34 mouse cellular contexts compared by ENCODE assay signal in the genomic region with DNA sequence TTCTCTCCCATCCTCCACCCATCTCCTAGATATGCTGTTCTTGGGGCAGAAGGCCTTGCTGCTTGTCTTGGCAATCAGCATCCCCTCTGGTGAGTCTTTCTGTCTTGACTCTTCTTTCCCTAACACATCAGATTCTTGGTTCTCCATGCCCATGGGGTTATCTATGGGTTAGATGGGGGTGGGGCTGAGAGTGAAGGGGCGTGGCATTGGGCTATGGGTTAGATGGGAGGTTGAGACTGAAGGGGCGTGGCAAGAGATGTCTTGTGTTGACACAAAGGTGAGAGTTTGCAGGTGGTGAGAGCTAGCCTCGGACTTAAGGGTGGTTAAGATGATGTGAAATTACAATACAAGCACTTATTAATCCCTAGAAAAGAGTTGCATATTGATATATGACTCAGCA. TPM values are rescaled to one million over a fixed set of nuclear protein-coding genes. Genes with fewer than 3 reads are reported as not detected.
DNase-seq lines count a peak whose midpoint lies in the region; ATAC-seq and TF ChIP-seq lines count a peak whose summit lies in the region.
"Had no signal": no experiment of that assay in that cellular context is flagged by ENCODE, and none has a peak within 500 bp of the region (broad histone marks: within the 10 kb centered on the region; RNA-seq: fewer than 3 reads in every experiment).

No protein-coding gene starts in this region.

- peak overlapping the region; percentile 30 for H3K4me2 ChIP-seq in heart, embryonic 13.5 days
- peak overlapping the region; percentile 33 for H3K4me2 ChIP-seq in heart, postnatal 0 days (ENCODE audit: low read depth, low read length)
- no peak overlapping the region for H3K4me2 ChIP-seq in heart, embryonic 12.5 days
- peak overlapping the region; percentile 34 for H3K4me2 ChIP-seq in stomach, postnatal 0 days (replicated peaks; ENCODE audit: low read depth)
- H3K4me2 ChIP-seq: embryonic facial prominence, embryonic 12.5 days; embryonic facial prominence, embryonic 15.5 days; hindbrain, embryonic 14.5 days had no signal

- no peak for TF ChIP-seq EP300 in heart, postnatal 0 days (IDR thresholded peaks at IDR 0.05; ENCODE audit: low read depth)
- no peak for TF ChIP-seq EP300 in stomach, postnatal 0 days (optimal IDR thresholded peaks at IDR 0.05)

- H3K27ac ChIP-seq in gastrocnemius, adult 2 months, result peak overlapping the region; percentile 82
- no peak overlapping the region for H3K27ac ChIP-seq in heart, embryonic 13.5 days (replicated peaks)
- no peak overlapping the region for H3K27ac ChIP-seq in heart, postnatal 0 days (ENCODE audit: low read depth)
- no peak overlapping the region for H3K27ac ChIP-seq in heart, embryonic 12.5 days (ENCODE audit: poor library complexity, severe bottlenecking)
- H3K27ac ChIP-seq in stomach, postnatal 0 days (replicated peaks), result no peak overlapping the region
- H3K27ac ChIP-seq: embryonic facial prominence, embryonic 12.5 days; embryonic facial prominence, embryonic 15.5 days; hindbrain, embryonic 14.5 days; hindbrain, postnatal 0 days had no signal

- no peak for ATAC-seq in heart, embryonic 13.5 days (ENCODE audit: extremely low read depth, insufficient number of reproducible peaks, low FRiP score, low TSS enrichment)
- no peak for ATAC-seq in heart, postnatal 0 days (ENCODE audit: insufficient read depth, low read depth)
- no peak for ATAC-seq in heart, embryonic 12.5 days (ENCODE audit: insufficient number of reproducible peaks, low FRiP score)
- peak; percentile 38; the same call in 1 of the 2 replicates for ATAC-seq in stomach, postnatal 0 days (ENCODE audit: low FRiP score, low TSS enrichment)
- ATAC-seq: activated CD4-positive, CD25-positive, alpha-beta regulatory T cell, adult 4 months; forebrain, embryonic 14.5 days; forebrain, postnatal 0 days; hindbrain, postnatal 0 days; inflammation-experienced regulatory T-cells, adult 6 months; intestine, embryonic 16.5 days; Patski had no signal

- peaks cover 5% of the 10 kb centered on the region; the same call in 1 of the 2 replicates for H3K4me1 ChIP-seq in heart, embryonic 13.5 days
- no peaks in the 10 kb centered on the region for H3K4me1 ChIP-seq in heart, postnatal 0 days (ENCODE audit: control insufficient read depth, insufficient read depth)
- H3K4me1 ChIP-seq in heart, embryonic 12.5 days (replicated peaks), result peaks cover 8% of the 10 kb centered on the region; the same call in 1 of the 2 replicates
- H3K4me1 ChIP-seq in stomach, postnatal 0 days (replicated peaks; ENCODE audit: control insufficient read depth, insufficient read depth), result no peaks in the 10 kb centered on the region
- H3K4me1 ChIP-seq: embryonic facial prominence, embryonic 12.5 days had no signal

- DNase-seq in gastrocnemius, adult 2 months, result peak; percentile 48
- no peak for DNase-seq in gastrocnemius, postnatal 4 days (ENCODE audit: low spot score in 2 of 2)
- no peak for DNase-seq in heart, postnatal 4 days
- no peak for DNase-seq in heart, postnatal 0 days (ENCODE audit: low spot score)
- DNase-seq in stomach, postnatal 0 days (ENCODE audit: low spot score), result no peak
- DNase-seq in urinary bladder, adult 2 months (ENCODE audit: low spot score), result no peak
- DNase-seq: adrenal gland, adult 8-10 months; adrenal gland, postnatal 25 days; cerebellum, adult 11-12 months; cerebellum, adult 8-10 months; cerebellum, postnatal 14 days; forebrain, postnatal 0 days; gastrocnemius, postnatal 25 days; heart, postnatal 10 days; kidney, adult 18-20 months had no signal

- H3K4me3 ChIP-seq in gastrocnemius, adult 2 months, result peak overlapping the region; percentile 56
- H3K4me3 ChIP-seq in heart, embryonic 13.5 days, result no peak overlapping the region
- H3K4me3 ChIP-seq in heart, postnatal 0 days (ENCODE audit: low read depth, low read length), result peak overlapping the region; percentile 24; the same call in 1 of the 2 replicates
- H3K4me3 ChIP-seq in heart, embryonic 12.5 days, result no peak overlapping the region
- H3K4me3 ChIP-seq in stomach, postnatal 0 days (ENCODE audit: low read depth, low read length), result peak overlapping the region; percentile 29
- H3K4me3 ChIP-seq: embryonic facial prominence, embryonic 12.5 days; embryonic facial prominence, embryonic 15.5 days had no signal

- H3K9ac ChIP-seq in heart, embryonic 13.5 days, result no peak overlapping the region
- H3K9ac ChIP-seq in heart, postnatal 0 days (replicated peaks; ENCODE audit: low read depth, low read length), result no peak overlapping the region
- H3K9ac ChIP-seq in heart, embryonic 12.5 days, result no peak overlapping the region
- peak overlapping the region; percentile 47; the same call in 1 of the 2 replicates for H3K9ac ChIP-seq in stomach, postnatal 0 days (ENCODE audit: low read length)
- H3K9ac ChIP-seq: embryonic facial prominence, embryonic 12.5 days; embryonic facial prominence, embryonic 15.5 days; forebrain, postnatal 0 days; hindbrain, embryonic 14.5 days had no signal

- 74% methylated on average over 3 of the region's 3 CpGs for WGBS in heart, embryonic 13.5 days
- 62% methylated on average over 3 of the region's 3 CpGs for WGBS in heart, postnatal 0 days
- WGBS in heart, embryonic 12.5 days, result 68% methylated on average over 3 of the region's 3 CpGs
- 64% methylated on average over 3 of the region's 3 CpGs for WGBS in stomach, postnatal 0 days

- H3K27me3 ChIP-seq in heart, embryonic 13.5 days (replicated peaks), result no peaks in the 10 kb centered on the region
- no peaks in the 10 kb centered on the region for H3K27me3 ChIP-seq in heart, postnatal 0 days (ENCODE audit: control insufficient read depth, insufficient read depth, low read length)
- H3K27me3 ChIP-seq in heart, embryonic 12.5 days (replicated peaks), result no peaks in the 10 kb centered on the region
- no peaks in the 10 kb centered on the region for H3K27me3 ChIP-seq in stomach, postnatal 0 days (ENCODE audit: control insufficient read depth, insufficient read depth, low read length)
- H3K27me3 ChIP-seq: embryonic facial prominence, embryonic 12.5 days; embryonic facial prominence, embryonic 15.5 days had no signal

- intact Hi-C loops in gastrocnemius, adult 2 months (cut with DNase I), result no loop called here

- no peak for TF ChIP-seq CTCF in gastrocnemius, adult 2 months (IDR thresholded peaks at IDR 0.05)
- TF ChIP-seq CTCF in heart, postnatal 0 days (IDR thresholded peaks at IDR 0.05; ENCODE audit: low read depth), result no peak
- TF ChIP-seq CTCF in stomach, postnatal 0 days (IDR thresholded peaks at IDR 0.05; ENCODE audit: low read depth), result no peak

- no peaks in the 10 kb centered on the region for H3K9me3 ChIP-seq in heart, embryonic 13.5 days
- no peaks in the 10 kb centered on the region for H3K9me3 ChIP-seq in heart, postnatal 0 days (replicated peaks; ENCODE audit: control insufficient read depth, low read length)
- H3K9me3 ChIP-seq in heart, embryonic 12.5 days (replicated peaks), result no peaks in the 10 kb centered on the region
- no peaks in the 10 kb centered on the region for H3K9me3 ChIP-seq in stomach, postnatal 0 days (ENCODE audit: control insufficient read depth, low read length)
- H3K9me3 ChIP-seq: embryonic facial prominence, embryonic 12.5 days; embryonic facial prominence, embryonic 15.5 days; G1E had no signal

- H3K36me3 ChIP-seq in heart, embryonic 13.5 days, result no peaks in the 10 kb centered on the region
- H3K36me3 ChIP-seq in heart, postnatal 0 days (replicated peaks; ENCODE audit: control insufficient read depth, insufficient read depth, low read length), result no peaks in the 10 kb centered on the region
- no peaks in the 10 kb centered on the region for H3K36me3 ChIP-seq in heart, embryonic 12.5 days
- H3K36me3 ChIP-seq in stomach, postnatal 0 days (ENCODE audit: control insufficient read depth, insufficient read depth, low read length), result no peaks in the 10 kb centered on the region
- H3K36me3 ChIP-seq: embryonic facial prominence, embryonic 12.5 days; embryonic facial prominence, embryonic 15.5 days; G1E had no signal

RNA-seq across cellular contexts. Expression of a gene that starts 8.7 kb away (rescaled TPM):
- 10 to 100 TPM; 24.3 to 35.4 TPM for total RNA-seq in gastrocnemius, adult 2 months (2021)
- 100 to 1,000 TPM; 226 to 237 TPM for total RNA-seq in gastrocnemius, postnatal 4 days (2021)
- 13.7 and 13.8 TPM in 2 replicates for polyA plus RNA-seq in heart, embryonic 13.5 days (2015; fragmentation: Nextera tagmentation; extraction: Ambion mirVana)
- 10 to 100 TPM; 54.8 to 64.5 TPM for total RNA-seq in heart, postnatal 4 days (2021)
- total RNA-seq in heart, postnatal 0 days (2014; rRNA removed; ENCODE audit: low replicate concordance), result 31.3 and 39.4 TPM in 2 replicates
- 61.1 and 73.5 TPM in 2 replicates for polyA plus RNA-seq in heart, postnatal 0 days (2015; fragmentation: Nextera tagmentation; extraction: Ambion mirVana)
- polyA plus RNA-seq in heart, embryonic 12.5 days (2016; fragmentation: Nextera tagmentation; extraction: Ambion mirVana), result 9.3 and 9.8 TPM in 2 replicates
- 219 and 276 TPM in 2 replicates for polyA plus RNA-seq in stomach, postnatal 0 days (2015; fragmentation: Nextera tagmentation; extraction: Ambion mirVana)
- polyA plus RNA-seq in urinary bladder, adult 2 months (2012; rRNA removed), result 117 and 143 TPM in 2 replicates
- total RNA-seq: common myeloid progenitor, adult 5-6 weeks; granulocyte monocyte progenitor cell, adult 5-6 weeks had no signal
- polyA plus RNA-seq: activated CD4-positive, CD25-positive, alpha-beta regulatory T cell, adult 4 months; G1E; inflammation-experienced regulatory T-cells, adult 6 months; Patski had no signal

RNA-seq across cellular contexts. Expression of a gene that starts 15.8 kb away (rescaled TPM):
- under 1 TPM in 1 of 2 experiments, not detected in 1; 0.99 TPM for total RNA-seq in gastrocnemius, adult 2 months (2021)
- 1 to 10 TPM; 2.1 to 2.9 TPM for total RNA-seq in gastrocnemius, postnatal 4 days (2021)
- polyA plus RNA-seq in heart, embryonic 13.5 days (2015; fragmentation: Nextera tagmentation; extraction: Ambion mirVana), result 5.3 and 6.0 TPM in 2 replicates
- total RNA-seq in heart, postnatal 4 days (2021), result 1 to 10 TPM in 1 of 2 experiments, under 1 TPM in 1; 0.38 to 1.6 TPM
- 0.27 TPM in 1 of 2 replicates, not detected in the other for total RNA-seq in heart, postnatal 0 days (2014; rRNA removed; ENCODE audit: low replicate concordance)
- polyA plus RNA-seq in heart, postnatal 0 days (2015; fragmentation: Nextera tagmentation; extraction: Ambion mirVana), result 0.48 and 0.79 TPM in 2 replicates
- 7.3 and 8.7 TPM in 2 replicates for polyA plus RNA-seq in heart, embryonic 12.5 days (2016; fragmentation: Nextera tagmentation; extraction: Ambion mirVana)
- 1.7 and 2.4 TPM in 2 replicates for polyA plus RNA-seq in stomach, postnatal 0 days (2015; fragmentation: Nextera tagmentation; extraction: Ambion mirVana)
- polyA plus RNA-seq in urinary bladder, adult 2 months (2012; rRNA removed), result 0.51 and 0.93 TPM in 2 replicates
- total RNA-seq: common myeloid progenitor, adult 5-6 weeks; granulocyte monocyte progenitor cell, adult 5-6 weeks had no signal
- polyA plus RNA-seq: Patski had no signal

RNA-seq across cellular contexts. Expression of a gene that starts 39.3 kb away (rescaled TPM):
- not detected for total RNA-seq in gastrocnemius, adult 2 months (2021)
- total RNA-seq in gastrocnemius, postnatal 4 days (2021), result not detected
- not detected in 2 replicates for polyA plus RNA-seq in heart, embryonic 13.5 days (2015; fragmentation: Nextera tagmentation; extraction: Ambion mirVana)
- total RNA-seq in heart, postnatal 4 days (2021), result not detected
- total RNA-seq in heart, postnatal 0 days (2014; rRNA removed; ENCODE audit: low replicate concordance), result not detected in 2 replicates
- not detected in 2 replicates for polyA plus RNA-seq in heart, postnatal 0 days (2015; fragmentation: Nextera tagmentation; extraction: Ambion mirVana)
- not detected in 2 replicates for polyA plus RNA-seq in heart, embryonic 12.5 days (2016; fragmentation: Nextera tagmentation; extraction: Ambion mirVana)
- 0.04 TPM in 1 of 2 replicates, not detected in the other for polyA plus RNA-seq in stomach, postnatal 0 days (2015; fragmentation: Nextera tagmentation; extraction: Ambion mirVana)
- not detected in 2 replicates for polyA plus RNA-seq in urinary bladder, adult 2 months (2012; rRNA removed)
- total RNA-seq: adrenal gland, adult 8-10 months; adrenal gland, postnatal 25 days; common myeloid progenitor, adult 5-6 weeks; G1E; gastrocnemius, adult 8-10 months; gastrocnemius, postnatal 25 days; granulocyte monocyte progenitor cell, adult 5-6 weeks; heart, postnatal 10 days had no signal
- polyA plus RNA-seq: embryonic facial prominence, embryonic 12.5 days; embryonic facial prominence, embryonic 15.5 days; forebrain, embryonic 11.5 days; frontal cortex, adult 2 months; G1E; hindbrain, embryonic 11.5 days; intestine, embryonic 16.5 days; kidney, embryonic 14.5 days; Patski had no signal

Comparison
In these comparisons a context has a peak if more than half of its experiments do, and no peak if none do; other contexts are left out.
1. H3K4me3 ChIP-seq: peak in gastrocnemius, adult 2 months (single experiment), heart, postnatal 0 days (single experiment) and stomach, postnatal 0 days (single experiment); none in heart, embryonic 13.5 days (single experiment) and heart, embryonic 12.5 days (single experiment).